Mouse (Mus musculus): Measurements from ENCODE around the gene Shisa8.
"Not testable (repeated sequence)": the region's sequence is repeated elsewhere in the genome, so short reads cannot be mapped to it uniquely, and the experiment has no call there.

Shisa8 gene

GRCm38 (mm10) chr15:82212752-82213063, at the start of gene Shisa8:
Gene Shisa8 (minus strand): TSS chr15:82212815.
- peak; percentile 47 for DNase-seq (ENCODE audit: inconsistent ontology term)

GRCm38 (mm10) chr15:82259510-82259909, 46.9 kb upstream of the Shisa8 start:
- peak; percentile 29 for DNase-seq (ENCODE audit: inconsistent ontology term)

GRCm38 (mm10) chr15:82255944-82256383, 43.3 kb upstream of the Shisa8 start:
- peak; percentile 49 for DNase-seq (ENCODE audit: inconsistent ontology term)

GRCm38 (mm10) chr15:82255248-82255647, 42.6 kb upstream of the Shisa8 start:
- DNase-seq (ENCODE audit: inconsistent ontology term) = no peak

- DNase-seq (ENCODE audit: inconsistent ontology term) = no peak
Observed at GRCm38 (mm10) chr15:82252097-82252496, 39.5 kb upstream of the Shisa8 start, which contains the start of gene 1500009C09Rik. Gene 1500009C09Rik (plus strand): TSS chr15:82252397.

GRCm38 (mm10) chr15:82251579-82251978, 39.0 kb upstream of the Shisa8 start:
- DNase-seq (ENCODE audit: inconsistent ontology term) = no peak

GRCm38 (mm10) chr15:82247131-82247776, 34.6 kb upstream of the Shisa8 start:
- DNase-seq (ENCODE audit: inconsistent ontology term) = no peak

GRCm38 (mm10) chr15:82244805-82245161, 32.2 kb upstream of the Shisa8 start:
- DNase-seq (ENCODE audit: inconsistent ontology term) = not testable (repeated sequence)

- peak; percentile 93 for DNase-seq (ENCODE audit: inconsistent ontology term)
Observed at GRCm38 (mm10) chr15:82244115-82244804, 31.6 kb upstream of the Shisa8 start, which contains the start of gene Cenpm. Gene Cenpm (minus strand): TSS chr15:82244748.

GRCm38 (mm10) chr15:82243742-82244114, 31.1 kb upstream of the Shisa8 start:
- DNase-seq (ENCODE audit: inconsistent ontology term) = peak; percentile 20

- DNase-seq (ENCODE audit: inconsistent ontology term) = no peak
Observed at GRCm38 (mm10) chr15:82243311-82243710, 30.7 kb upstream of the Shisa8 start.

- DNase-seq (ENCODE audit: inconsistent ontology term) = peak; percentile 61
Observed at GRCm38 (mm10) chr15:82236565-82236964, 23.9 kb upstream of the Shisa8 start.

GRCm38 (mm10) chr15:82235661-82236060, 23.0 kb upstream of the Shisa8 start:
- DNase-seq (ENCODE audit: inconsistent ontology term) = no peak

GRCm38 (mm10) chr15:82232651-82233050, 20.0 kb upstream of the Shisa8 start:
- DNase-seq (ENCODE audit: inconsistent ontology term) = no peak

GRCm38 (mm10) chr15:82231591-82232378, 19.2 kb upstream of the Shisa8 start:
- DNase-seq (ENCODE audit: inconsistent ontology term) = no peak

GRCm38 (mm10) chr15:82231100-82231499, 18.5 kb upstream of the Shisa8 start:
- no peak for DNase-seq (ENCODE audit: inconsistent ontology term)

GRCm38 (mm10) chr15:82230098-82230611, 17.5 kb upstream of the Shisa8 start:
- DNase-seq (ENCODE audit: inconsistent ontology term) = no peak

- no peak for DNase-seq (ENCODE audit: inconsistent ontology term)
Observed at GRCm38 (mm10) chr15:82229542-82230045, 17.0 kb upstream of the Shisa8 start.

- no peak for DNase-seq (ENCODE audit: inconsistent ontology term)
Observed at GRCm38 (mm10) chr15:82225769-82226168, 13.2 kb upstream of the Shisa8 start.

- DNase-seq (ENCODE audit: inconsistent ontology term) = no peak
Observed at GRCm38 (mm10) chr15:82224602-82225215, 12.1 kb upstream of the Shisa8 start.
